Mouse (Mus musculus) forebrain, embryonic 14.5 days (tissue): Measurements from ENCODE around the gene Gm49711. TPM values are rescaled to one million over a fixed set of nuclear protein-coding genes. Genes with fewer than 3 reads are reported as not detected.

Experiments
- ATAC-seq: fragments of 200-750 bp; cut with Nextera tagmentation; 2 replicates; pipeline ENCODE4 v1.8.0; 2017; ENCODE audit warnings: mild to moderate bottlenecking, moderate library complexity
- DNase-seq: peaks from one replicate; pipeline ENCODE4 v3.0.0-alpha.2; 2015; ENCODE audit warnings: low spot score
- H3K27ac ChIP-seq: fragments of 300-500 bp; sonication (generic); 2 replicates; pipeline ENCODE4 v1.5.1; 2014; ENCODE audit warnings: low read depth, mild to moderate bottlenecking, control low read depth, low read length, moderate library complexity
- H3K27me3 ChIP-seq: fragments of 300-500 bp; sonication (generic); replicated peaks from 2 replicates; pipeline ENCODE4 v1.6.1; 2014; ENCODE audit warnings: low read length, control low read depth, mixed read lengths; ENCODE audit not compliant: control insufficient read depth, insufficient read depth
- H3K36me3 ChIP-seq: fragments of 300-500 bp; sonication (generic); 2 replicates; pipeline ENCODE4 v1.6.1; 2014; ENCODE audit warnings: low read length, control low read depth; ENCODE audit not compliant: control insufficient read depth, insufficient read depth
- H3K4me1 ChIP-seq: fragments of 300-500 bp; sonication (generic); 2 replicates; pipeline ENCODE4 v1.6.1; 2014; ENCODE audit warnings: antibody characterized with exemption, low read length, control low read depth; ENCODE audit not compliant: control insufficient read depth, insufficient read depth
- H3K4me2 ChIP-seq: fragments of 300-500 bp; sonication (generic); 2 replicates; pipeline ENCODE4 v1.6.1; 2014; ENCODE audit warnings: mild to moderate bottlenecking, control low read depth, low read length
- H3K4me3 ChIP-seq: fragments of 300-500 bp; sonication (generic); 2 replicates; pipeline ENCODE4 v1.5.1; 2014; ENCODE audit warnings: low read depth, low read length, control low read depth
- H3K9ac ChIP-seq: fragments of 300-500 bp; sonication (generic); 2 replicates; pipeline ENCODE4 v1.6.1; 2014; ENCODE audit warnings: mild to moderate bottlenecking, low read length, control low read depth, moderate library complexity
- H3K9me3 ChIP-seq: fragments of 300-500 bp; sonication (generic); replicated peaks from 2 replicates; pipeline ENCODE4 v1.6.1; 2016; ENCODE audit warnings: low read length, control low read depth, mixed read lengths; ENCODE audit not compliant: control insufficient read depth
- WGBS: fragments of 180-500 bp; shearing (Covaris S2); extraction: QIAGEN DNeasy Blood & Tissue Kit; methylation state at CpG from one replicate; pipeline ENCODE4 v1.1.7; 2014; 5-methylcytosine and 5-hydroxymethylcytosine counted together
- polyA plus RNA-seq: library from polyadenylated mRNA; unstranded; fragments of >200 nt; fragmentation: Nextera tagmentation; extraction: Ambion mirVana; gene quantifications from 2 replicates; pipeline ENCODE4 v1.2.1, GENCODE M21; 2014

The Gm49711 gene
- polyA plus RNA-seq, 1 experiment from 2014 or later, result 0.63 TPM

GRCm38 (mm10) chr16:92104951-92105350 is 46.8 kb downstream of the Gm49711 start:
- no peak for ATAC-seq

GRCm38 (mm10) chr16:92105631-92106030 is 47.5 kb downstream of the Gm49711 start:
- no peaks in the 10 kb centered on the region for H3K27me3 ChIP-seq
- ATAC-seq (no peak), DNase-seq (no peak)
- H3K4me1 ChIP-seq, result no peaks in the 10 kb centered on the region
- H3K27ac ChIP-seq, result no peak overlapping the region
- no peak overlapping the region for H3K9ac ChIP-seq
- H3K36me3 ChIP-seq, result no peaks in the 10 kb centered on the region
- H3K4me3 ChIP-seq, result no peak overlapping the region
- 77% methylated on average over 3 of the region's 3 CpGs for WGBS
- no peaks in the 10 kb centered on the region for H3K9me3 ChIP-seq
- no peak overlapping the region for H3K4me2 ChIP-seq

More at GRCm38 (mm10) chr16:92104951-92105350, 46.8 kb downstream of the Gm49711 start:
- H3K27ac ChIP-seq, result no peak overlapping the region
- no peaks in the 10 kb centered on the region for H3K27me3 ChIP-seq
- H3K4me2 ChIP-seq, result no peak overlapping the region
- no peaks in the 10 kb centered on the region for H3K4me1 ChIP-seq
- H3K9me3 ChIP-seq, result no peaks in the 10 kb centered on the region
- H3K36me3 ChIP-seq, result peaks cover 2% of the 10 kb centered on the region; the same call in 1 of the 2 replicates
- WGBS, result 95% methylated on average over 2 of the region's 2 CpGs
- DNase-seq, result no peak
- H3K4me3 ChIP-seq, result no peak overlapping the region
- H3K9ac ChIP-seq, result no peak overlapping the region

- DNase-seq, result no peak
- ATAC-seq, result no peak
- H3K27me3 ChIP-seq, result no peaks in the 10 kb centered on the region
- H3K4me3 ChIP-seq, result no peak overlapping the region
- no peak overlapping the region for H3K9ac ChIP-seq
- no peaks in the 10 kb centered on the region for H3K4me1 ChIP-seq
- no peaks in the 10 kb centered on the region for H3K9me3 ChIP-seq
- peaks cover under 1% of the 10 kb centered on the region; the same call in 1 of the 2 replicates for H3K36me3 ChIP-seq
- H3K4me2 ChIP-seq, result no peak overlapping the region
- no peak overlapping the region for H3K27ac ChIP-seq
- WGBS, result 96% methylated on average over 5 of the region's 5 CpGs
These were observed 49.2 kb downstream of the Gm49711 start for GRCm38 (mm10) chr16:92107346-92107745.

GRCm38 (mm10) chr16:92114706-92115241 is 56.7 kb downstream of the Gm49711 start:
- ATAC-seq (peak; percentile 27; the same call in 1 of the 2 replicates), DNase-seq (peak; percentile 19)
- Histone ChIP-seq H3K4me2 (no peak overlapping the region), H3K4me3 (no peak overlapping the region), H3K9ac (no peak overlapping the region; the same call in 1 of the 2 replicates), H3K27me3 (no peaks in the 10 kb centered on the region), H3K27ac (peak overlapping the region; percentile 59; the same call in 1 of the 2 replicates), H3K4me1 (peaks cover 21% of the 10 kb centered on the region), H3K36me3 (peaks cover 8% of the 10 kb centered on the region), H3K9me3 (no peaks in the 10 kb centered on the region)
- 63% methylated on average over 5 of the region's 5 CpGs for WGBS

GRCm38 (mm10) chr16:92115611-92116421 is 57.7 kb downstream of the Gm49711 start:
- 35% methylated on average over 19 of the region's 20 CpGs for WGBS

GRCm38 (mm10) chr16:92117337-92118209 is 59.5 kb downstream of the Gm49711 start:
- 70% methylated on average over 9 of the region's 9 CpGs for WGBS
- no peak for ATAC-seq

More at GRCm38 (mm10) chr16:92115611-92116421, 57.7 kb downstream of the Gm49711 start:
- H3K27ac ChIP-seq, result peak overlapping the region; percentile 59
- H3K4me2 ChIP-seq, result peak overlapping the region; percentile 28; the same call in 1 of the 2 replicates
- H3K36me3 ChIP-seq, result peaks cover 8% of the 10 kb centered on the region
- no peaks in the 10 kb centered on the region for H3K27me3 ChIP-seq
- peak; percentile 85 for DNase-seq
- H3K4me1 ChIP-seq, result peaks cover 21% of the 10 kb centered on the region
- H3K9me3 ChIP-seq, result no peaks in the 10 kb centered on the region
- peak; percentile 65 for ATAC-seq
- H3K4me3 ChIP-seq, result no peak overlapping the region
- H3K9ac ChIP-seq, result peak overlapping the region; percentile 18; the same call in 1 of the 2 replicates

GRCm38 (mm10) chr16:92119013-92119515 is 60.9 kb downstream of the Gm49711 start:
- H3K9me3 ChIP-seq, result no peaks in the 10 kb centered on the region
- H3K9ac ChIP-seq, result no peak overlapping the region
- H3K27me3 ChIP-seq, result no peaks in the 10 kb centered on the region
- peaks cover 27% of the 10 kb centered on the region for H3K4me1 ChIP-seq
- no peak overlapping the region for H3K4me3 ChIP-seq
- ATAC-seq (no peak), DNase-seq (no peak)
- no peak overlapping the region for H3K4me2 ChIP-seq
- H3K27ac ChIP-seq, result no peak overlapping the region
- H3K36me3 ChIP-seq, result no peaks in the 10 kb centered on the region
- 60% methylated on average over 13 of the region's 13 CpGs for WGBS

More at GRCm38 (mm10) chr16:92117337-92118209, 59.5 kb downstream of the Gm49711 start:
- Histone ChIP-seq H3K27ac (peak overlapping the region; percentile 41; the same call in 1 of the 2 replicates), H3K9me3 (no peaks in the 10 kb centered on the region), H3K4me1 (peaks cover 27% of the 10 kb centered on the region), H3K27me3 (no peaks in the 10 kb centered on the region), H3K36me3 (peaks cover 5% of the 10 kb centered on the region), H3K4me2 (no peak overlapping the region), H3K4me3 (no peak overlapping the region), H3K9ac (no peak overlapping the region)
- no peak for DNase-seq

GRCm38 (mm10) chr16:92120899-92121531 is 62.9 kb downstream of the Gm49711 start:
- DNase-seq (peak; percentile 44), ATAC-seq (peak; percentile 38; the same call in 1 of the 2 replicates)
- Histone ChIP-seq H3K27ac (peak overlapping the region; percentile 41; the same call in 1 of the 2 replicates), H3K4me2 (no peak overlapping the region), H3K4me1 (peaks cover 19% of the 10 kb centered on the region), H3K36me3 (no peaks in the 10 kb centered on the region), H3K9ac (no peak overlapping the region), H3K27me3 (no peaks in the 10 kb centered on the region), H3K9me3 (no peaks in the 10 kb centered on the region), H3K4me3 (no peak overlapping the region)
- 44% methylated on average over 17 of the region's 17 CpGs for WGBS
